Mouse (Mus musculus) kidney, postnatal 25 days (tissue): ENCODE measurements around the gene Adgrl2.

ENCODE experiments used
- DNase-seq, 2 experiments: peaks; one replicate each; pipeline ENCODE4 v3.0.0; 2021; ENCODE audit warnings: mixed read lengths in 2 of 2

The Adgrl2 gene

GRCm38 (mm10) chr3:148971893-148972596 is 18.3 kb downstream of the Adgrl2 start:
- no peak for DNase-seq

- DNase-seq = peak in 1 of 2 experiments; percentile 13
These were observed 25.3 kb downstream of the Adgrl2 start for GRCm38 (mm10) chr3:148964991-148965605.

- DNase-seq = no peak
These were observed 26.8 kb downstream of the Adgrl2 start for GRCm38 (mm10) chr3:148963381-148964044.

- no peak for DNase-seq
These were observed 28.7 kb downstream of the Adgrl2 start for GRCm38 (mm10) chr3:148961611-148962010.

- DNase-seq = no peak
These were observed 29.5 kb downstream of the Adgrl2 start for GRCm38 (mm10) chr3:148960751-148961289.

GRCm38 (mm10) chr3:148960215-148960614 is 30.1 kb downstream of the Adgrl2 start:
- no peak for DNase-seq

GRCm38 (mm10) chr3:148959327-148960025 is 30.9 kb downstream of the Adgrl2 start:
- peak; percentile 72 to 79 for DNase-seq

GRCm38 (mm10) chr3:148958714-148959113 is 31.6 kb downstream of the Adgrl2 start:
- DNase-seq = no peak

- no peak for DNase-seq
These were observed 32.2 kb downstream of the Adgrl2 start for GRCm38 (mm10) chr3:148958185-148958584.

GRCm38 (mm10) chr3:148956887-148957286 is 33.5 kb downstream of the Adgrl2 start:
- no peak for DNase-seq

- no peak for DNase-seq
These were observed 40.6 kb downstream of the Adgrl2 start for GRCm38 (mm10) chr3:148949796-148950195.

- DNase-seq = no peak
These were observed 42.5 kb downstream of the Adgrl2 start for GRCm38 (mm10) chr3:148947805-148948405.

- DNase-seq = no peak
These were observed 43.1 kb downstream of the Adgrl2 start for GRCm38 (mm10) chr3:148947266-148947665.

- no peak for DNase-seq
These were observed 44.8 kb downstream of the Adgrl2 start for GRCm38 (mm10) chr3:148945534-148945933.

GRCm38 (mm10) chr3:148939457-148939856 is 50.9 kb downstream of the Adgrl2 start:
- no peak for DNase-seq

GRCm38 (mm10) chr3:148935056-148935455 is 55.3 kb downstream of the Adgrl2 start:
- no peak for DNase-seq

- no peak for DNase-seq
These were observed 56.1 kb downstream of the Adgrl2 start for GRCm38 (mm10) chr3:148934279-148934678.

GRCm38 (mm10) chr3:148933160-148933559 is 57.2 kb downstream of the Adgrl2 start:
- DNase-seq = no peak

GRCm38 (mm10) chr3:148930913-148931312 is 59.4 kb downstream of the Adgrl2 start:
- no peak for DNase-seq

- DNase-seq = peak; percentile 33 to 40
These were observed 64.0 kb downstream of the Adgrl2 start for GRCm38 (mm10) chr3:148926330-148926729.

GRCm38 (mm10) chr3:148922618-148923095 is 67.7 kb downstream of the Adgrl2 start:
- DNase-seq = no peak

- DNase-seq = peak; percentile 40 to 70
These were observed 68.3 kb downstream of the Adgrl2 start for GRCm38 (mm10) chr3:148921966-148922587.
